Mouse (Mus musculus) cerebellum, postnatal 10 days (tissue): ENCODE results near the gene Blm.

Experiments
- DNase-seq, 2 experiments: peaks; one replicate each; pipeline ENCODE4 v3.0.0; 2021; ENCODE audit warnings: mixed read lengths in 2 of 2

The Blm gene

DNA sequence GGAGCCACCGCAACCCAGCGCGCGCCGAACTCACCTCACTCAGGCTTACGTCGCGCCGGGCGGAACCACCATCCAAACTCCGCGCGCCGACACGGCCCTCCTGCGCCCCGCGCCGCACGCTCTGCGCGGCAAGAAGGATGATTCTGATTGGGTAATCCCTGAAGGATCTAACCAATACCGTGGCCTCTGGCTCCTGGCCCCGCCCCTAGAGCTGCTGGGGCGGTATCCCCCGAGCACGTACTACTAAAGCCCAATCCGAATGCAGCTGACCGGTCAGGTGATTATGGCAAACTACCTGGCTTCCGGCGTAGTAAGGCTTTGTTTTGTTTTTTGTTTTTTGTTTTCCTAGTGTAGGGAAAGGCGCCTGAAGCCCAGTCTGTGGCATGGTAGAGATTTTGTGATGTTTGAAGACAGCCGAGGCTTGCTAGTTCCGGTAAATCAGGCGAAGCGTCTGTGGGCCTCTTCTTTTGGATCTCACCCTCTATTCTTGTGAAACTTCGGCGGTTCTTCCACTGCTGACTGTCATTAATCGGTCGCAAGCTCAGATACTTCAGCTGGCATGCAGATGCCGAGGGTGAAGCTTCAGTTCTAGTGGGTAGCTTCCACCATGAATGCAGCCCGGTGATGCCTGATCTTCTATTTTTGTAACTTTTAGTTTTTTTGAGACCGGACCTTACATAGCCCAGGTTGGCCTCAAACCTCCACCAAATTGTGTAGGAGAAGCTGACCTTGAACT lies at the start of gene Blm:
Blm (minus strand) TSS at position 111 of the 736 bp plus-strand sequence.
- DNase-seq: peak; percentile 98 to 99

DNA sequence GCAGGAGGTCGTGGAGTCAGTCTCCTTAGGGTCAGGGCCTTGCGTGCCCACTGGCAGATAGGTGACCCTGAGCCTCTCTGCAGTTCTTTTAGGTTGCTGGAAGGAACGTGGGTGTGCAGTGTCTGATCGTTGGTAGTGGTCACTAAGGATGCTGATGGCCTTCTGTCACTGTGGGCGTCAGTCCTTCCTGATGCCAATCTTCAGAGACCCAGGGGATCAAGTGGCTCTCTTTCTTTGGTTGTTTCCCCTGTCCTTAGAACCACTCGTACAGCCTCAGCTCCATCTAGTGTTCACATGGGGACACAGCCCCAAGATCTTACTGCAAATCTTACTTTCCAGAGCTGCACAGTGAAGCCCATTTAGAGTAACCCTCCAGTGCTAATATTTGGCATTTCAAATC lies 49.1 kb upstream of the Blm start:
- peak; percentile 77 to 79 for DNase-seq

DNA sequence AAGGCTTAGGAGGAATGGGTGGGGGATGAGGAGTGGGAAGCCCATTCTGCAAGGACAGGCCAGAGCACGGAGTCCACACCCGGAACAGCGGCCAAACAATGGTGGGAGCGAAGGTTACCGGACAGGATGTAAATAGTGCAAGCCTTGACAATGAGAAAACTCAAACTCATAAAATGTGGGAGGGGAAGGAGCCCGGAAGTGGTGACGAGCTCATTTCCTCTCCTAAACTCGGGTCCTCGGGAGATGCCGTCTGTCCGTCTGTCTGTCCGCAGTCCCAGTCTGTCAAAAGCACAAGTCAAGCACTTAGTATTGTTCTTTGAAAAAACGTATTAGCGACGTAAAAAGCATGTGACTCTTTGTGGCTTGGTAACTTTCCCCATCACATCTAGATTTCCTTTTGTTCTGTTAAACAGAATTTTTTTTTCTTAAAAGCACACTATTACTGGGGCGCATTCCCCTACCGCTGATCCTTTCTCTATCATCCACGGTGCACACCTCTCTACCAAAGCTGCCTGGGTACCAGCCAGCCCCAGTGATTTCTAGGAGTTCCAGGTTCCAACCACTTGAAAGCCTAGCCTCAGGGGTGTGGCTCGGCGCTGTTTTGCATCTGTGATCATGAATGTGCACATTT lies 48.0 kb upstream of the Blm start:
- DNase-seq: no peak

DNA sequence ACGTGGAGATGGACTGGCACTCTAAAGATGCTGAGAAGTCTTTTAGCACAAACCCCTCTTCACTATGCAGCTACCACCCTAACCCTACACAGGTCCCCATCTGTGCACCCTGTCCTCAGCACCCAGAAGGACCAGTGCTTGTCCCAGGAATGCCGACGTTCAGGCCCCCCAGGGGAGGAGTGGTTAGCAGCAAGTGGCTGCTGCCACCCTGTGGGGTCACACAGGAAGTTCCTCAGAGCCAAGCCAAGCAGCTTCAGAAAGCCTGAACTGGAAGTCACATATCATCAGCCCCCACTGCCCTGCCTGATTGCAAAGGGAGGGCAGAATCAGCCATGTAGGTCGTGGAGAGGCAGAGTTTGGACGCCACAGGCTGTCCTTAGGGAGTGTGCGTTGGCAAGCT lies 45.4 kb upstream of the Blm start:
- peak; percentile 70 to 72 for DNase-seq

DNA sequence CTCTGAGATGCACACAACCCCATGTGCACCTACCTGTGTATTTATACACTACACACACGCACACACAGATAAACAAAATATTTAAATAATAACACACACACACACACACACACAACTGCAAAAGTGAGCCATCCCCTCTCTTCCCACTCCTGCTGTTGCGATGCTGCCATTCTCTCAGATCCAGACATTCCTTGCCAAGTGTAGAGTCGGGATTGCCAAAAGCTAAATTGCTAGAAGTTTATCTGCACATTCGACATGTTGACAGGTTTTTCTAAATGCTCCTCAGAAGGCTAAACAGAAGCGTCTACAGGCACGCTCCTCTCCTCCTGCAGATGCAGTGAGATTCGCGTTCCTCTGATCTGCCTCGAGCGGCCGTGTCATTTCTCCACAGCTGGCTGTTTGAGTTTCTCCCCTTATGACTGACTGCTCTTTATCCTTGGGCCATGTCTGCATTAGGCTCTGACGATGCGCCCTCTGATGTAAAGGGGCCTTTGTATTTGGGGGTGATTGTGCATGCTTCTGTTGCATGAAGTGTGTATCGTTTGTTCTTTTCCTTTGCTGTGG lies 42.6 kb upstream of the Blm start:
- no peak for DNase-seq

DNA sequence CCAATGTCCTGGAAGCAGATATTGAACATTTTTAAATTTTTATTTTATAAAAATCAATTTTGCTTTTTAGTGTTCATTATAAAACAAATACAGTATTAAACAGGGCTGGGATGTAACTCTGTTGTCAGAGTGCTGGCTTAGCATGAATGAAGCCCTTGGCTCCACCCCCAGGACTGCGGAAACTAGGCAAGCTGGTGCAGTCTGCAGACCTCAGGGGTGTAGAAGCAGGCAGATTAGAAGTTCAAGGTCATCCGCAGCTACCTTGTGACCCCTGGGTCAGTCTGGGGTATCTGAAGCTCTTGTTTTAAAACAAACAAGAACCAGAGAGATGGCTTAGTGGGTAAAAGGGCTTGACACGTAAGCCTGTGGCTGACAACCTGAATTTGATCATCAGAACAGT lies 41.7 kb upstream of the Blm start:
- no peak for DNase-seq

DNA sequence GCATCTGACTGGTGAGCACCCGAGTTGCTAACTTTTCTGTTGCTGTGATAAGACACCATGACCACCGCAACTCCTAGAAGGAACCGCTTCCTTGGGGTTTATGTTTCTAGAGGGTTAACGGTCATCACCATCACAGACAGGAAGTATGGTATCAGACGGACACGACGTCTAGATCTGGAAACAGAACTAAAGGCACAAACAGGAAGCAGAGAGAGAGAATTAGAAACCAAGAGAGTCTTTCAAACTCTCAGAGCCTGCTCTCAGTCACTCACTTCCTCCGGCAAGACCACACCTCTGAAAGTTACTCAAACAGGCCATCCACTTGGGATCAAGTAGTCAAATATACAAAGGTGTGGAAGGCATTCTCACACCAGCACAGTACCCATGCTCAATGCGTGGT lies 40.8 kb upstream of the Blm start:
- DNase-seq: no peak

DNA sequence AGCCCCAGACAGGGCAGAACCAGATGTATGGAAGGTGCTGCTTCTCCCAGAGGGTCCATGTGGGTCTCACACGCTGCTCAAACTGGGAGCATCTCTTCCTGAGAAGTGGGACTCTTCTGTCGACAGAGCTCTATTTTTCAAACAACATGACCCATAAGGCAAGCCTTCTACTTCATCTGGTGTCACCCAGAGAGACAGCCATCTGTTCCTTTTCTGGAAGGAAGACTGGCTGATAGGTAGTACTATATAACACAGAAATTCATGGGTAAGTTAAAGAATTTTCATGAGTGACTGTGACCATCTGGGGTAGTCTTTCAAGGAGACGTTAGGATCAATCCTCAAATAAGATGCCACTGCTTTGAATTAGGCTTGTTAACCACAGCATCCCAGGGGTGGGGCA lies 38.2 kb upstream of the Blm start:
- DNase-seq: peak in 1 of 2 experiments; percentile 42

DNA sequence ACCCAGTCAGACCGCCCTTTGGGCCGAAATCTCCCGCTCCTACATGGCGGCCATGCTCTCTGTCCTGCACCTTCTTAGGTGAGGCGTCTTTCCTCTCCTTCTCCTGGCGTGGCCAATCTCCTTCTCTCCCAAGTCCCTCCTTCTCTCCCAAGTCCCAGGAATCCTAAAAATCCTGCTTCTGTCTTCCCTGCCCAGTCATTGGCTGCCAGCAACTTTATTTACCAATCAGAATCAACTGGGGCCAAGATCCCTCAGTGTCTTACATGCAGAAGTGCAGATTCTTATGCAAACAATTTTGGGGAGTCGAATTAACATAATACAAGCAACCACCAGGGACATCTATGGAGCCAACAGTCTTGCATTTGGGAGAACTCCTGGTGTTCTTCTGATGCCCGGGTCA lies 33.1 kb upstream of the Blm start:
- no peak for DNase-seq

DNA sequence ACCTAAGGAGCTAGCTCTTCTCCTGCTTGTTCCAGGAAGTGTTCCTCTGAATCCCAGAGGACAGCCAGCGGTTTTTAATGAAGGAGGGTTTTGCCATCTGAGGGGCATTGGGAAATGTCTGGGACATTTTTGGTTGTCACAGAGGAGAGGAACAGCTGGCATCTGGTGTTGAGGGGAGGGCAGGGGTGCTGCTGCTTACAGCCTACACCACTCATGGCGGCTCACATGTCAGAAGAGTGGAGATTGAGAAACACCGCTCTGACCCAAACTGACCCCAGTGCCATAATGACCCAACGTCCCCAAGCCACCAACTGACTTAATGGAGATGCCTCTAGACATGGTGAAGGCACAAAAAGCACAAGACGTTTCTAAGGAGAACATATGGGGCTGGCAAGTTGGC lies 27.0 kb upstream of the Blm start:
- no peak for DNase-seq

DNA sequence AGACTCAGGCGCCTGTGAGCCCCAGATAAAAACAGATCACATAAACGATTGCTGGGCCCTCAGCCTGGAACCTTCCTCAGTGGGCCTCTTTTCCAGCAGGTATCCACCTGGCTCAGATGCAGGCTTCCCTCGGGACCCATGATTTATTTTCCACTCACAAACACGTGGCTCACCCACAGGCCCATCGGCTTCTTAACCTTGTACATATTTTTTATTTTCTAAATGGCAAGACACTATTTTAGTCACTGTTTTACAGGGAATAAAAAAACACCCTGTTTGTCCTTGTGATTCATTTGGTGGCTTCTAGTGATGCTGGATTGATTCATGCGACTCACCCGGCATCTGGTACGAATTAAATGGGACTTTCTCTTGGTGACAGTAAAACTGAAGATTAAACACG lies 26.4 kb upstream of the Blm start:
- no peak for DNase-seq

DNA sequence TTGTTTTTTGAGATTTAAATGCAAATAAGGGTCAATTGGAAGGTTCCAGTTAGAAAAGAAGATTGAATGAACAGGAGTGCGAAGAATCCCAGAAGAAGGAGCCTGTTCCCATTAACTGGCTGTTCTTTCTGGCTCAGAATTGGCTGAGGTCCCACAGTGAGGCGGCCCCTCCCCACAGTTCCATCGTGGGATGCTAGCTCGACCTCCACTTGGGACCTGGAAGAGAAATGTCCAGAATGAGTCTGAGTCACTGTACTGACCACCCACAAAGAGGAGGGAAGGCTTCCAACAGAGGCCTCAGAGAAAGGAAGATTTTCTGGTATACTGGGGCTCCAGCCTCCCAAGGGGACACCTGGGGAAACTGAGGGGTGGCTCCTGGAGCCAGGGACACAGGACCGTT lies 23.7 kb upstream of the Blm start:
- DNase-seq: no peak

DNA sequence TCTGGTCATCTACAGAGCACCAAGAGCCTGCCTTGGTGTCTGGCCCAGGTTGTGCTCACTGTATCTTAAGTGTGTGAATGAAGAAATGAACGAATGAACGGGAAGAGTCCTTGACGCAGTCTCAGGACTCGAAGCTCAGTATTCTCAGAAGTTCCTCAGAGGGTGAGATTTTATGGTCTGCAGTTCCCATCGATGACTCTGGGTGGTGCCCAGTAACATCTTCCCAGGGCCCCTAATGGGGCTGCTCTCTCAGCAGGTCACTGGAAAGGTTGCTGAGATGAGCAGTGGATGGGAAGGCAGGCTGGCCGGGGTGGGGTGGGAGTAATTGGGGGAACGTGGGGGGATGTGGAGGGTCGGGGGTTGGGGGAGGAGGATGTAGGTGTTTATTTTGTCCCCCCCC lies 23.2 kb upstream of the Blm start:
- peak in 1 of 2 experiments; percentile 16 for DNase-seq

DNA sequence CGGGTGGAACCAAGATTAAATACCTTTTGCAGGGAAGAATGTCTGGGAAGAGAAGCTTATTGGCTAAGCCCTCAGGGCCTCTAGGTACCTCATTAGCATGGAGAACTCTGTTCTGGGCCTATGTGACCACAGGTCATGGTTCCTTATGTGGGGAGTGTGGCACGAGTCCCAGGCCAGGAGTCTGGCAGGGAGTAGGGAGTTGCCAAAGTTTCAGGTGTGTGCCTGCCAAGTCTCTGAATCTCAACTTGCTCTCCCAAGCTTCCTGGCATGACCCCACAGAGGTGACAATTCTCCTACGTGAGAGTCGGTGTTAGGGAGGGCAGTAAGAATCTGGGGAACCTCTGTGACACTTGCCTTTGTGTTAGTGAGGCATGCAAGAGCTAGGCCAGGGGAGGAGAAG lies 22.2 kb upstream of the Blm start:
- no peak for DNase-seq

DNA sequence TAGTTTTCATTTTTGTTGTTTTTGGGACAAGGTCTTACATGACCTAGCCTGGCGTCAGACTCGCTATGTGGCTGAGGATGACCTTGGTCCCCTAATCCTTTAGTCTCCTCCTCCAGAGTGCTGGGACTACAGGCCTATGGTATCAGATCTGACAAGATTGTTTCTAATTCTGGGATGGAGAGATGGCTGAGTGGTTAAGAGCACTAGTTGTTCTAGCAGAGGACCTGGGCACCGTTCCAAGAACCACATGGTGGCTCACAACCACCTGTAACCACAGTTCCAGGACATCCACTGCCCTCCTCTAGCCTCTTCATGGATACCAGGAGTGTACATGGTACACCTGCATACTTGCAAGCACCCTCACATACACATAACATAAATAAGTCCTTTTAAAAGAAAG lies 21.2 kb upstream of the Blm start:
- peak; percentile 47 to 53 for DNase-seq

DNA sequence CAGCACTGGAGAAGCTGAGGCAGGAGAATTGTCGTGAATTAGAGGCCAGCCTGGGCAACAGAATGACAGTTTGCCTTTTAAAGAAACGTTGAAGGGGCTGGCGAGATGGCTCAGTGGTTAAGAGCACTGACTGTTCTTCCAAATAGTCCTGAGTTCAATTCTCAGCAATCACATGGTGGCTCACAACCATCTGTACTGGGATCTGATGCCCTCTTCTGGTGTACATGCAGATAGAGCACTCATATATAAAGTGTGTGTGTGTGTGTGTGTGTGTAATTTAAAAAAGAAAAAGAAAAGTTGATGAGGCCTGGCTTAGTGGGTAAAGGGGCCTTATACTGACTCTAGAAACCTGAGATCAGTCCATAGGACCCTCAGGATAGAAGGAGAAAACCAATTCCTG lies 20.2 kb upstream of the Blm start:
- DNase-seq: no peak

DNA sequence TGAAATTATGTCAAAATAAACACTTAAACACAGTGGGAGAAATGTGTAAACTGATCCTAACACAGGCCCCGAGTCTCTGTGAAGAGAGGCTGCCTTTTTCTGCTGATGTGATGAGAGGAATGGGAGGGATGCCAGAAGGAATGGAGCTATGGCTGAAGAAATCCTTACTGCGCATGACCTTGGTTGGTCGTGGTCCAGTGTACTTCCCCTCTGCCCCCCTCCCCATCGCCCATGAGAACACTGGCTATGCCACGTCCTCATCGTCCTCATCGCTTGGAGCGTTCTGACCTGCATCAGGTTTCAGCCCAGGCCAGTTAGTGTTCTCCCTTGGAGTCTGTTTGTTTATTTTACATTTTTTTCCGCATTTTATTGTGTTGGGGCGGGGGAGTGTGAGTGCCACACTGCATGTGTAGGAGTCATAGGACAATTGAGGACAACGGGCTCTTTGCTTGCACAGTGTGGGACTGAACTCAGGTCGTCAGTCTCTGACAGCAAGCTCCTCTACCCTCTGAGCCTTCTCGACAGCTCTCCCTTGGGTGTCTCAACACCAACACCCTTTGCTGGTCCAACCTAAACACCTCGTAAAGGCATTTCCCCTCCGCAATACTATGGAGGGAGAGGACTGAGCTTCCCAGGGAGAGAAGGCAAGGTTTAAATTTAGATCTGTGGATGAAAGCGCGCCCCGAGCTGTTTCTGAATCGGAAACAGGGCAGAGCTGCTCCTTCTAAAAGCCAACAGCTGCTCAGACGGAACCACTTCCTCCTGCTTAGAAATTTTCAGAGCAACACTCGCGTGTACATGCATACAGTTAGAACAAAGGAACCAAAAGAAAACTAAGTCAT lies 19.5 kb upstream of the Blm start:
- DNase-seq: no peak

DNA sequence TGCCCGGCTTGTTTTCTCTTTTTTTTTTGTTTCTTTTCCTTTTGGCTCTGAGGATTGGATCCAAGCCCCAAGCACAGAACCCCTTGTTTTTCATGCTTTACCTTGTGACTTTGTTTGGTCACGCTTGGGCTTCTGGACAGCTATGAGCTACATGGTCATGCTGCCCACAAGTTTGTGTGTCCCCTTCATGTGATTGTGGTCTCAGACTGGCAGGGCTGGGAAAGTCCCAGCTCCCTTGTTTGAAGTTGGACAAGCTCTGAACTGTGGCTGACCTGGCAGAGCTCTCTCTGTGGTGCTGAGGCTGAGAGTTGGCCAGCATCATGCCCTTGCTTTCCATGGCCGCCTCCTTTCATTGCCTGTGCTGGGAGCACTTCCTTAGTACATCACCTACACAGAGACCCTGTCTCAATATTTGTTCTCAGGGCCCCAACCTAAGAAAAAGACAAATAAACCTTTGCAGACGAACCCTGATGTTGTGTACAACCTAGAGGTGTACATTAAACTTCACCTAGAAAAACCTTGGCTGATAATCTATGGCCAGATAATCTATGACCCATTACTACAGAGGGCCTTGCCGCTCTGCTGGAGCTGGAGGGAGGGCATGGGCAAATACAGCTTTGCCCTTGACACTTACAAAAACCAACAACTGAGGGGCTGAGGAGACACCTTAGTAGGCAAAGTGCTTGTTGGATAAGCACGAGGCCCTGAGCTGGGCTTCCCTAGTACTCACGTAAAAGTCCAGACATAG lies 13.8 kb upstream of the Blm start:
- no peak for DNase-seq

DNA sequence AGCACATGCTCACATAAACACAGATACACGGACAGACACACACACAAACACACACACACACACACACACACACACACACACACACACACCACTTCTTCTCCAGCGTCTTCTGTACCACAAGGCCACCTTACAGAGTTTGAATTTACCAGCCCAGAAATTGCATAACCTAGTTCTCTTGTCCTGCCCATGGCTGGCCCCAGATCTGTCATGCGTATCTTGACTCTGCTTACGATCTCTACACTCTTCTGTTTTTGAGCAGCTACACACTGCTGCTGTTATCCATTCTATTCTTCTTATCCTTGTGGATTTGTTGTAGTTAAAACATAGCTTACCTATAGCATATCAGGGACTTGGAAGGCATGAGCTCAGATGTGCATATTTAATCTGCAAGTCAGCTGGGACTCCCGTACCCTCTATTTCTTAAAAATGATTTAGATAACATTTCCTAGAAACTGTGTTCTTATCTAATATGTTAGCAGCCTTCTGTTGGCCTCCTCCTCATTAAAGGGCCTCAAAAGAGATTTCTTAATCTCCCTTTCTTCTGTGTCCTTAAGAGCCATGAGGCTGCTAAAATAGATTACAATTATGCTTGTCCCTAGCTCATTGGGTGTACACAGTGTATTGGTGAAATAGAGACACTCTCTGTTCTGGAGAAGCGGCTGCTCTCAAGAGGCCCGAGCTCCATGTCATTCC lies 7.4 kb upstream of the Blm start:
- DNase-seq: no peak

DNA sequence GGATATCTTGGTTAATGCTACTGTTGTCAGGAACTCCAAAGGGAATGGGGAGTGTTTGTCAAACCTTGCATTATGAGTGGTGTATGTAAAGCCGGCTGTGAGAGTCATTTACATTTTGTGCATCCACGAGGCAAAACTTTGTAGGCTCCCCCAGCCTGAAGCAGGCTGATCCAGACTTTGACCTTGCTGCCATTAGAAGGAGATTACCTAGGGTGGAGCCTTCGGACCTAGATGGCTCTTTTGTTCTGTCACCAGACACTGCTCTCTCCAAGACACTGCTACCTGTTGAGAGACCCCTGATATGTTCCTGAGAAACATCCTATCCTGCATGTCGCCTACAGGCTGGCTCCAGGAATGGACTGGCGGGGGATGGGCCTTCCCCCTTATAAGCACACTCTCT lies 4.7 kb upstream of the Blm start:
- no peak for DNase-seq

DNA sequence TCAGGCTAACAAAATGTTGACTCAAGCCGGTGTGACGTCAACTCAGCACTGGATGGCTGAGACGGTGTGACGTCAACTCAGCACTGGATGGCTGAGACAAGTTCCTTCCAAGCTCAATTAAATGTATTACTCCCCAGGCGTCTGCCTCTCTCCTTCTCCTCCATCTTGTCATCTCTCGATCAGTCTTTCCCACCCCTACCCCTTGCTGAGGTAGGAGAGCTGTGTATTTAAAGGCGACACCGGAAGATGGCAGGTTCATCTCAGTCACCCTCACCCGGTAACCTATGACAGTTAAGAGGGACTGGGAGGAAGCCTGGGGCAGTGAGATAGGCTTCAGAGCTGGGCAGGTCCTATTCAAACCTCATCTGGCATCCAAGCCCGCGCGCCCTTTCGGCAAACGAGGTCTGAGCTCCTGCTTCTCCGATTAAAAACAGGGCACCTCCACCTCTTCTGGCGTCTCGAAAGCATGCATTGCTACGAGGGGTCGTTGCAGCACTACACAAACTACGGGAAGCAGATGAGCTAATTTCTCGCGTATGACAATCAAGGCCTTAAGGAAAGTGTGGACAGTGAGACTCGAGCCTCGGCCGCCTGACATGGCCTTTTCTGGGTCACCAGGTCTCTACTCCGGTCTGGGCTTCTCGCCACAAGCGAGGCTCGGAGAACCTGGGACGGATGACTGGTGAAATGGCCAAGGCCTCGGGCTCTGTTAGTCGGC lies 469 bp downstream of the Blm start:
- DNase-seq: peak in 1 of 2 experiments; percentile 22

DNA sequence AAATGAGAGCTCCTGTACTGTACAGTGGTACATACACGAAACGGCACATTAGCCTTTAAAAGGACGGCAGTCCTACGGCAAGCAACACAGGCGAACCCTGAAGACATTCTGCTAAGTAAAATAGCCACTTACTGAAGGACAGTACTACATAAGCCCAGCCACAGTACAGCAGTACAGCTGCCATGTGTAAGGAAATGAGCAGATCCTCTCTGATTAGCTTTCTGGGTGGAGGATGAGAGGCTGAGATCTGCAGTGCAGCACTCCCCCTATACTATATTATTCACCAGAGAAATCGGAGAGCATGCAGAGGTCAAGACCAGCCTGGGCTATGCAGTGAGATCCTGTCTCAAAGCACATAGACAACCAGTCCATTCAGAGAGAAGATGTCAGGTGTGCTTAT lies 3.8 kb downstream of the Blm start:
- no peak for DNase-seq
